In the genomic region with DNA sequence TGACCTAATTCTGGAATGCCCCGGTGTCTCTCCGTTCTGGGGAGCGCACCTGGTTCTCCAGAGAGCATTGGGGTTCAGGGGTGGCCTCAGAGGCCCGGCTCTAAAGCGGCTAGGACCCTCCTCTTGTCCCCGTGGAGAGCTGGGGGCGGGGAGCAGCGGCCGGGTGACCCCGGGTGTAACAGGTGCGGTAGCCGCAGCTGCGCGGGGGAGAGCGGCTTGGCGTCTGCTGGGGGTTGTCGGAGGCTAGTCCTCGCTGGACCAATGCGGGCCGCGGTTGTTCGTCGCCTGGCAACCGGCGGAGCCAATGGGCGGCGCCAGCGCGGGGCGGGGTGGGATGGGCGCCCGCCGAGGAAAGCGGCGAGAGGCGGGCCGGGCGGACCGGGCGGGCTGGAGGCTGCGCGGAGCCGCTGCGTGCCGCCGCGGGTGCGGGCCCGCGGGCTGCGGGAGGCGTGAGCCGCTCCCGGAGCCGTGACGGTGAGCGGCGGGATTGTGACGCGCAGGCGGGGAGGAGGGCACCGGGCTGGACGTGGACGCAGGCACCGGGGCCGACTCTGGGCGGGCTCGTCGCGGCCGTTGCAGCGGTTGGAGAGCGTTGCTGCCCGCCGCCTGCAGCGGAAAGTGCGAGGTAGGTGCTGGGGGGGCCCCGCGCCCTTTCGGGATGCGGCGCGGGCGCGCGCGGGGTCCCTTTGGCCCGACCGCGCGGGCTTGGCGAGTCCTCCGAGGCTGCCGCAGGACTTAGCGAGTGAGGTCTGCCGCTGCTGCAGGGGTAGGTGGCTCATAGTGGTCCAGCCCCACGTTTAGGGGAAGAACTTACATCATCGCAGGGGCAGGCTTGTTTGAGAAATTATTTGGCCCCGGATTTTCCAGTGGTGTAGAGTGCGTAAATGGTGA, we compare ENCODE assay signal across 8 mouse cellular contexts. TPM values are rescaled to one million over a fixed set of nuclear protein-coding genes. Genes with fewer than 3 reads are reported as not detected.
A peak's percentile ranks its signal among the peaks of the same experiment; 100 is the strongest.
DNase-seq lines count a peak whose midpoint lies in the region; ATAC-seq and TF ChIP-seq lines count a peak whose summit lies in the region.

A gene (plus strand): TSS at position 332 of the 891 bp plus-strand sequence.

- peak within 1 kb of the TSS; percentile 86 for H3K4me2 ChIP-seq in heart, embryonic 11.5 days
- H3K4me2 ChIP-seq in kidney, embryonic 15.5 days = peak within 1 kb of the TSS; percentile 94

- ATAC-seq in erythroblast, adult 5-6 weeks (replicated peaks; ENCODE audit: low FRiP score, poor library complexity, severe bottlenecking) = peak; percentile 89
- ATAC-seq in heart, embryonic 11.5 days (replicated peaks; ENCODE audit: insufficient number of reproducible peaks, low FRiP score, low TSS enrichment) = peak; percentile 98
- peak; percentile 98 for ATAC-seq in kidney, embryonic 15.5 days (replicated peaks; ENCODE audit: low FRiP score)

- H3K9me3 ChIP-seq in heart, embryonic 11.5 days (replicated peaks; ENCODE audit: control insufficient read depth, low read length) = peaks cover 4% of the 10 kb centered on the region; the same call in 1 of the 2 replicates
- peaks cover 5% of the 10 kb centered on the region; the same call in 1 of the 2 replicates for H3K9me3 ChIP-seq in kidney, embryonic 15.5 days (replicated peaks)

- peak; percentile 95 for DNase-seq in CD4-positive helper T cell, adult 2 months (ENCODE audit: low read depth, low spot score)
- DNase-seq in brain, embryonic 14.5 days (ENCODE audit: low read depth) = peak; percentile 97
- peak; percentile 98 for DNase-seq in liver
- peak; percentile 69 to 78 for DNase-seq in monocyte, adult 2 months (ENCODE audit: low read depth in 1 of 2, low spot score in 2 of 2)
- peak; percentile 96 to 98 for DNase-seq in spleen, postnatal 14 days (ENCODE audit: low spot score in 2 of 2)

- no peaks in the 10 kb centered on the region for H3K27me3 ChIP-seq in heart, embryonic 11.5 days (ENCODE audit: control insufficient read depth, insufficient read depth, low read length)
- H3K27me3 ChIP-seq in kidney, embryonic 15.5 days = no peaks in the 10 kb centered on the region

- no peak for TF ChIP-seq CTCF in brain, embryonic 14.5 days (IDR thresholded peaks at IDR 0.05; ENCODE audit: borderline replicate concordance, extremely low read depth, insufficient read depth, insufficient read length)

- peaks cover 14% of the 10 kb centered on the region for H3K4me1 ChIP-seq in heart, embryonic 11.5 days (ENCODE audit: control insufficient read depth, insufficient read depth, low read length)
- peaks cover 36% of the 10 kb centered on the region for H3K4me1 ChIP-seq in kidney, embryonic 15.5 days

- H3K9ac ChIP-seq in heart, embryonic 11.5 days (ENCODE audit: low read depth, low read length) = peak within 1 kb of the TSS; percentile 89
- H3K9ac ChIP-seq in kidney, embryonic 15.5 days = peak within 1 kb of the TSS; percentile 94

- H3K36me3 ChIP-seq in heart, embryonic 11.5 days (ENCODE audit: control insufficient read depth, insufficient read depth, low read length) = no peaks in the 10 kb centered on the region
- no peaks in the 10 kb centered on the region for H3K36me3 ChIP-seq in kidney, embryonic 15.5 days

- H3K4me3 ChIP-seq in heart, embryonic 11.5 days (ENCODE audit: low read depth, low read length) = peak within 1 kb of the TSS; percentile 90
- peak within 1 kb of the TSS; percentile 94 for H3K4me3 ChIP-seq in kidney, embryonic 15.5 days (replicated peaks)

- peak; percentile 87 for TF ChIP-seq POLR2A in brain, embryonic 14.5 days (IDR thresholded peaks at IDR 0.05; ENCODE audit: borderline replicate concordance, extremely low read depth, insufficient read depth, insufficient read length, poor library complexity, severe bottlenecking)

- under 1% methylated on average over 89 of the region's 100 CpGs for WGBS in heart, embryonic 11.5 days (ENCODE audit: insufficient replicate concordance)
- WGBS in kidney, embryonic 15.5 days = under 1% methylated on average over 100 of the region's 100 CpGs

- H3K27ac ChIP-seq in heart, embryonic 11.5 days (ENCODE audit: low read depth, low read length) = peak within 1 kb of the TSS; percentile 66
- H3K27ac ChIP-seq in kidney, embryonic 15.5 days = peak within 1 kb of the TSS; percentile 78

RNA-seq across cellular contexts. Expression of the gene that starts here (rescaled TPM):
- 9.5 and 12.2 TPM in 2 replicates for polyA plus RNA-seq in brain, embryonic 14.5 days (2012; rRNA removed)
- 13.2 and 15.0 TPM in 2 replicates for total RNA-seq in erythroblast, adult 5-6 weeks (2015; ENCODE audit: low replicate concordance)
- total RNA-seq in erythroblast, adult 5-6 weeks (2017; ENCODE audit: low replicate concordance) = 25.0 and 37.5 TPM in 2 replicates
- 29.7 and 32.1 TPM in 2 replicates for polyA plus RNA-seq in heart, embryonic 11.5 days (2014; fragmentation: Nextera tagmentation; extraction: Ambion mirVana)
- 23.7 and 24.2 TPM in 2 replicates for polyA plus RNA-seq in kidney, embryonic 15.5 days (2015; fragmentation: Nextera tagmentation; extraction: Ambion mirVana)

Comparison
In these comparisons a context has a peak if more than half of its experiments do, and no peak if none do; other contexts are left out.
1. Peak in every context shown above with its lines: DNase-seq, ATAC-seq, H3K4me3 ChIP-seq and H3K27ac ChIP-seq.